Mouse (Mus musculus) MEL (cell line): ENCODE data around the gene Myo15b. TPM values are rescaled to one million over a fixed set of nuclear protein-coding genes. Genes with fewer than 3 reads are reported as not detected.

Source experiments
- DNase-seq: peaks from one replicate; pipeline ENCODE4 v3.0.0; 2011; ENCODE audit warnings: low read depth, low spot score
- H3K27ac ChIP-seq: 2 replicates; pipeline ENCODE4 v1.5.1; 2012; ENCODE audit warnings: low read depth, mild to moderate bottlenecking, control low read depth, low read length, moderate library complexity; ENCODE audit not compliant: control insufficient read depth
- H3K27me3 ChIP-seq, 2 experiments: fragments of 150-350 bp in 1 of 2; sonication (generic) in 1 of 2; 2 replicates each; pipeline ENCODE4 v1.6.1; 2012; ENCODE audit warnings: low read length in 2 of 2, mild to moderate bottlenecking in 2 of 2, improper control_type of control experiment in 1 of 2, moderate library complexity in 1 of 2; ENCODE audit not compliant: insufficient read depth in 2 of 2, control insufficient read depth in 1 of 2
- H3K36me3 ChIP-seq, 2 experiments: 2 replicates each; pipeline ENCODE4 v1.6.1; 2012 to 2014; ENCODE audit warnings: low read length in 2 of 2, improper control_type of control experiment in 1 of 2, inconsistent platforms in 1 of 2, mild to moderate bottlenecking in 1 of 2; ENCODE audit not compliant: insufficient read depth in 2 of 2, control insufficient read depth in 1 of 2
- H3K4me1 ChIP-seq, 2 experiments: fragments of 150-350 bp in 1 of 2; sonication (generic) in 1 of 2; 2 replicates each; pipeline ENCODE4 v1.6.1; 2012; ENCODE audit warnings: low read length in 2 of 2, improper control_type of control experiment in 1 of 2, mild to moderate bottlenecking in 1 of 2; ENCODE audit not compliant: insufficient read depth in 2 of 2, control insufficient read depth in 1 of 2
- H3K4me3 ChIP-seq, 2 experiments: fragments of 150-350 bp in 1 of 2; sonication (generic) in 1 of 2; 2 replicates each; pipeline ENCODE4 v1.5.1; 2012; ENCODE audit warnings: low read depth in 2 of 2, low read length in 2 of 2, mild to moderate bottlenecking in 2 of 2, moderate library complexity in 2 of 2, control low read depth in 1 of 2, improper control_type of control experiment in 1 of 2; ENCODE audit not compliant: control insufficient read depth in 1 of 2, insufficient read depth in 1 of 2
- H3K79me2 ChIP-seq: 2 replicates; pipeline ENCODE4 v1.6.1; 2012; ENCODE audit warnings: mild to moderate bottlenecking, low read length, moderate library complexity; ENCODE audit not compliant: control insufficient read depth, poor library complexity, insufficient read depth
- H3K9ac ChIP-seq: 2 replicates; pipeline ENCODE4 v1.6.1; 2012; ENCODE audit warnings: low read depth, mild to moderate bottlenecking, control low read depth, low read length, moderate library complexity; ENCODE audit not compliant: control insufficient read depth, poor library complexity, severe bottlenecking
- H3K9me3 ChIP-seq: fragments of 150-350 bp; sonication (generic); replicated peaks from 2 replicates; pipeline ENCODE4 v1.6.1; 2012; ENCODE audit warnings: mild to moderate bottlenecking, low read length, improper control_type of control experiment, moderate library complexity; ENCODE audit not compliant: insufficient read depth
- BHLHE40 ChIP-seq: IDR thresholded peaks from 2 replicates; pipeline ENCODE4 v1.6.1; 2012; ENCODE audit warnings: low read depth, mild to moderate bottlenecking, inconsistent platforms, low read length, improper control_type of control experiment, borderline replicate concordance
- CTCF ChIP-seq, 3 experiments: IDR thresholded peaks in 2 of 3; conservative IDR thresholded peaks in 1 of 3; 2 replicates each; pipeline ENCODE4 v1.5.1; 2011 to 2012; ENCODE audit warnings: low read length in 3 of 3, low read depth in 2 of 3, mild to moderate bottlenecking in 2 of 3, improper control_type of control experiment in 1 of 3, inconsistent platforms in 1 of 3, mixed read lengths in 1 of 3, moderate library complexity in 1 of 3; ENCODE audit not compliant: control insufficient read depth in 1 of 3, insufficient read depth in 1 of 3, poor library complexity in 1 of 3, severe bottlenecking in 1 of 3
- E2F4 ChIP-seq: IDR thresholded peaks from 2 replicates; pipeline ENCODE4 v1.6.1; 2011; ENCODE audit warnings: low read depth, low read length, improper control_type of control experiment, borderline replicate concordance
- ELF1 ChIP-seq: IDR thresholded peaks from 2 replicates; pipeline ENCODE4 v1.6.1; 2014; ENCODE audit warnings: low read depth, mild to moderate bottlenecking, inconsistent platforms, low read length, improper control_type of control experiment, moderate library complexity
- EP300 ChIP-seq, 2 experiments: IDR thresholded peaks; 2 replicates each; pipeline ENCODE4 v1.6.1; 2011; ENCODE audit warnings: improper control_type of control experiment in 2 of 2, low read length in 2 of 2, low read depth in 1 of 2, mild to moderate bottlenecking in 1 of 2
- ETS1 ChIP-seq: IDR thresholded peaks from 2 replicates; pipeline ENCODE4 v1.6.1; 2012; ENCODE audit warnings: low read depth, mild to moderate bottlenecking, inconsistent platforms, low read length, improper control_type of control experiment, moderate library complexity
- HCFC1 ChIP-seq: IDR thresholded peaks from 2 replicates; pipeline ENCODE4 v1.6.1; 2012; ENCODE audit warnings: low read depth, mild to moderate bottlenecking, inconsistent platforms, low read length, improper control_type of control experiment, moderate library complexity
- JUND ChIP-seq: IDR thresholded peaks from 2 replicates; pipeline ENCODE4 v1.6.1; 2011; ENCODE audit warnings: low read depth, mild to moderate bottlenecking, improper control_type of control experiment, low read length
- KAT2A ChIP-seq: conservative IDR thresholded peaks from 2 replicates; pipeline ENCODE4 v1.6.1; 2012; ENCODE audit warnings: low read depth, low read length, improper control_type of control experiment, inconsistent platforms
- MAFK ChIP-seq: IDR thresholded peaks from 2 replicates; pipeline ENCODE4 v1.6.1; 2011; ENCODE audit warnings: low read depth, mild to moderate bottlenecking, low read length, improper control_type of control experiment, borderline replicate concordance
- MAX ChIP-seq: IDR thresholded peaks from 2 replicates; pipeline ENCODE4 v1.6.1; 2011; ENCODE audit warnings: low read length, improper control_type of control experiment
- MEF2A ChIP-seq: IDR thresholded peaks from 2 replicates; pipeline ENCODE4 v1.6.1; 2014; ENCODE audit warnings: low read depth, mild to moderate bottlenecking, inconsistent platforms, low read length, improper control_type of control experiment; ENCODE audit not compliant: poor library complexity, insufficient replicate concordance, severe bottlenecking; ENCODE audit errors: extremely low read depth
- MXI1 ChIP-seq: IDR thresholded peaks from 2 replicates; pipeline ENCODE4 v1.6.1; 2011; ENCODE audit warnings: mild to moderate bottlenecking, low read depth, low read length, improper control_type of control experiment
- NRF1 ChIP-seq: IDR thresholded peaks from 2 replicates; pipeline ENCODE4 v1.6.1; 2014; ENCODE audit warnings: low read depth, mild to moderate bottlenecking, inconsistent platforms, low read length, improper control_type of control experiment, moderate library complexity; ENCODE audit not compliant: poor library complexity, insufficient read depth, severe bottlenecking
- POLR2A ChIP-seq, 2 experiments: IDR thresholded peaks; 2 replicates each; pipeline ENCODE4 v1.6.1; 2011 to 2012; ENCODE audit warnings: low read length in 2 of 2, mild to moderate bottlenecking in 2 of 2, control low read depth in 1 of 2, improper control_type of control experiment in 1 of 2, low read depth in 1 of 2, moderate library complexity in 1 of 2; ENCODE audit not compliant: control insufficient read depth in 1 of 2, insufficient read depth in 1 of 2, poor library complexity in 1 of 2
- POLR2AphosphoS2 ChIP-seq: IDR thresholded peaks from 2 replicates; pipeline ENCODE4 v1.6.1; 2011; ENCODE audit warnings: low read length, improper control_type of control experiment
- POLR2AphosphoS5 ChIP-seq: IDR thresholded peaks from 2 replicates; pipeline ENCODE4 v1.6.1; 2012; ENCODE audit warnings: low read depth, borderline replicate concordance, mild to moderate bottlenecking, inconsistent platforms, low read length, moderate library complexity, mixed read lengths
- SIN3A ChIP-seq: IDR thresholded peaks from 2 replicates; pipeline ENCODE4 v1.6.1; 2012; ENCODE audit warnings: low read length, improper control_type of control experiment, inconsistent platforms
- SMC3 ChIP-seq: IDR thresholded peaks from 2 replicates; pipeline ENCODE4 v1.6.1; 2011; ENCODE audit warnings: low read depth, low read length, improper control_type of control experiment
- TBP ChIP-seq: IDR thresholded peaks from 2 replicates; pipeline ENCODE4 v1.8.0; 2011; ENCODE audit warnings: low read depth, low read length, improper control_type of control experiment
- TCF12 ChIP-seq: IDR thresholded peaks from 2 replicates; pipeline ENCODE4 v1.6.1; 2014; ENCODE audit warnings: low read depth, mild to moderate bottlenecking, inconsistent platforms, low read length, improper control_type of control experiment, moderate library complexity
- UBTF ChIP-seq: IDR thresholded peaks from 2 replicates; pipeline ENCODE4 v1.6.1; 2012; ENCODE audit warnings: low read depth, mild to moderate bottlenecking, inconsistent platforms, low read length, improper control_type of control experiment, moderate library complexity, borderline replicate concordance; ENCODE audit not compliant: insufficient read depth
- USF1 ChIP-seq: IDR thresholded peaks from 2 replicates; pipeline ENCODE4 v1.6.1; 2014; ENCODE audit warnings: low read depth, mild to moderate bottlenecking, inconsistent platforms, low read length, improper control_type of control experiment, moderate library complexity
- USF2 ChIP-seq, 2 experiments: IDR thresholded peaks; 2 replicates each; pipeline ENCODE4 v1.6.1; 2011 to 2012; ENCODE audit warnings: improper control_type of control experiment in 2 of 2, low read length in 2 of 2, borderline replicate concordance in 1 of 2, inconsistent platforms in 1 of 2, low read depth in 1 of 2, mild to moderate bottlenecking in 1 of 2; ENCODE audit not compliant: insufficient read depth in 1 of 2
- ZC3H11A ChIP-seq: IDR thresholded peaks from 2 replicates; pipeline ENCODE4 v1.6.1; 2012; ENCODE audit warnings: low read depth, mild to moderate bottlenecking, inconsistent platforms, low read length, improper control_type of control experiment
- ZMIZ1 ChIP-seq: IDR thresholded peaks from 2 replicates; pipeline ENCODE4 v1.6.1; 2012; ENCODE audit warnings: low read depth, mild to moderate bottlenecking, inconsistent platforms, low read length, improper control_type of control experiment, moderate library complexity
- polyA plus RNA-seq, 2 experiments: library from polyadenylated mRNA; stranded (reverse) in 1 of 2; unstranded in 1 of 2; fragments of >175 nt in 1 of 2; fragments of >200 nt in 1 of 2; gene quantifications; 2 replicates each; pipeline versions ENCODE4 v1.2.1 to v1.2.4; 2012; ENCODE audit warnings: low replicate concordance in 2 of 2, low read depth in 1 of 2; ENCODE audit not compliant: insufficient read length in 2 of 2, insufficient read depth in 1 of 2, missing spikeins in 1 of 2
- total RNA-seq: library from RNA; depleted of rRNA; stranded (reverse); fragments of 300-350 nt; gene quantifications from 2 replicates; pipeline ENCODE4 v1.2.3, GENCODE M21; 2012

Myo15b gene
- total and polyA plus RNA-seq, 3 experiments: 1.5 to 3.2 TPM; not detected in 1

DNA sequence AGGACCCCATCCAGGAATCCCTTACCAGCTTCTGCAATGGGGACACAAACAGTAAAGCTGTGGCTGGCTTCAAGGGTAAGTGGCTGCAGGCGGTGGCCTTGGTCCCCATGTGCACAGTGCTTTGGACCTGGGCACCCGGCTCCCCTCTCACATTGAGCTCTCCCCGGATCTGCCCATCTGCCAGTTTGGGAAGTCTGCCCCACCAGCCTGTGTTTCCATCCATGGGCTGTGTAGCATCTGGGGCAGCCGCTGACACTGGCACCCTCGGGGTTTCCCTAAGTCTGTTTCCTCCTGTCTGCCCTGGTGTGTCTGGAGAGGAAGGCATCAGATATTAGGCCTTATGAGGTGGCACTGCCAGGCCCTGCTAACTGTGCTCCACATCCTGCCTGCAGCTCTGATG, 29.8 kb downstream of the Myo15b start:
- Histone ChIP-seq H3K79me2 (no peaks in the 10 kb centered on the region), H3K27me3 (no peaks in the 10 kb centered on the region), H3K4me3 (no peak overlapping the region), H3K9me3 (no peaks in the 10 kb centered on the region), H3K4me1 (no peaks in the 10 kb centered on the region), H3K9ac (no peak overlapping the region), H3K36me3 (no peaks in the 10 kb centered on the region), H3K27ac (no peak overlapping the region)
- TF ChIP-seq SIN3A (no peak), TCF12 (no peak), E2F4 (no peak), POLR2A (IDR thresholded peaks at IDR 0.05; ENCODE audit: control insufficient read depth in 1 of 2, insufficient read depth in 1 of 2, low read depth in 1 of 2, low read length in 2 of 2, poor library complexity in 1 of 2) (no peak), POLR2AphosphoS2 (no peak), HCFC1 (no peak), UBTF (no peak), POLR2AphosphoS5 (no peak), ELF1 (no peak), MEF2A (no peak), TBP (no peak)
- no peak for DNase-seq

- Histone ChIP-seq H3K36me3 (no peaks in the 10 kb centered on the region), H3K27me3 (no peaks in the 10 kb centered on the region), H3K9me3 (no peaks in the 10 kb centered on the region), H3K4me3 (no peak overlapping the region), H3K79me2 (no peaks in the 10 kb centered on the region), H3K4me1 (no peaks in the 10 kb centered on the region)
- DNase-seq: no peak
- TF ChIP-seq JUND: no peak
- TF ChIP-seq, all 39 proteins: peak for 0
- Histone ChIP-seq H3K9ac (no peak overlapping the region), H3K27ac (no peak overlapping the region)
Measured at GRCm38 (mm10) chr11:115889159-115889558, 31.0 kb downstream of the Myo15b start.

DNA sequence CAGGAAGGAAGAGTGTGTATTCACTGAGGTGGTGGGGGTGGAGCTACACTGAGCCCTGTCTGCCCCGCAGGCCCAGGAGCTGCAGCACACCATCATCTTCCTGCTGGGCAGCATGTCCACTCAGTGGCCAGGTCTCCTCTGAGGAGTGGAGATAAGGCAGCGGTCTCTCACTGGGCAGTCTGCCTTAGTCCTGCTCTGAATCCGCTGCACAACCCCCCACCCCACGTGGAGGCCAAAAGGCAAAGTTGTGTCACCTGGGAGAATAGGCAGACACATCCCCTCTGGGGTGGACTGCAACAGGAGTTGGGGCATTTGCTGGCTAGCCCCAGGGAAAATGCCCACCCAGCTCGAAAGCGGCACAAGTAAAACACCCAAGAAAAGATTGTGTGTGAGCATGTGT, 34.0 kb downstream of the Myo15b start:
- Histone ChIP-seq H3K4me1 (no peaks in the 10 kb centered on the region), H3K9me3 (no peaks in the 10 kb centered on the region), H3K9ac (no peak overlapping the region), H3K4me3 (no peak overlapping the region), H3K27me3 (no peaks in the 10 kb centered on the region), H3K36me3 (no peaks in the 10 kb centered on the region), H3K27ac (no peak overlapping the region), H3K79me2 (no peaks in the 10 kb centered on the region)
- no peak for DNase-seq
- TF ChIP-seq POLR2AphosphoS5 (no peak), UBTF (no peak), USF2 (IDR thresholded peaks at IDR 0.05; ENCODE audit: borderline replicate concordance in 1 of 2, insufficient read depth in 1 of 2, low read depth in 1 of 2, low read length in 2 of 2) (no peak), MEF2A (no peak), CTCF (IDR thresholded peaks at IDR 0.05 in 2 of 3, conservative IDR thresholded peaks at IDR 0.05 in 1 of 3; ENCODE audit: control insufficient read depth in 1 of 3, insufficient read depth in 1 of 3, low read depth in 2 of 3, low read length in 3 of 3, poor library complexity in 1 of 3, severe bottlenecking in 1 of 3) (no peak), ZMIZ1 (no peak), KAT2A (no peak), BHLHE40 (no peak), ELF1 (no peak), EP300 (IDR thresholded peaks at IDR 0.05; ENCODE audit: low read depth in 1 of 2, low read length in 2 of 2) (no peak), ZC3H11A (no peak), MAX (no peak), SMC3 (no peak), MAFK (no peak), NRF1 (no peak), JUND (no peak), USF1 (no peak), MXI1 (no peak), ETS1 (no peak)
